Mouse (Mus musculus): ENCODE results near the gene Lztfl1.

DNA sequence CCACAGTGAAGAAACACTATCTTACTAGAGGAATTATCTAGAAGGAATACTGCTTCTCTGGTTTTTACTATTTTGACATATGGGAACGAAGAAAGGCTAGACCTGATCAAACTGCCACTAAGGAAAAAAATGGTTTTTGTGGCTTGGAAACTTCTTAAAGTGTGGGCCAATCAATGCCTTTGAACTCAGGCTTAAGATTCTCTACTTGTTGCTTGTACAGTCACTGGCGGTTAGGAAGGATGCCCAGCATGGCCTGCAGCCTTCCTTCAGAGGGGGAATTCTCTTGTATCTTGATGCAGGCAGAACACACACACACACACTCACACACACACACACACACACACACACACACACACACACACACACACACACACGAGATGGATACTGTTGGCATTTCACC, 16.6 kb upstream of the Lztfl1 start:
- TF ChIP-seq CTCF (IDR thresholded peaks at IDR 0.05; ENCODE audit: borderline replicate concordance, insufficient read depth, low read length) (no peak), POLR2A (IDR thresholded peaks at IDR 0.05; ENCODE audit: low read depth, low read length) (no peak)
